Mouse (Mus musculus) liver, embryonic 16.5 days (tissue): ENCODE data around the gene Frmd4a. TPM values are rescaled to one million over a fixed set of nuclear protein-coding genes. Genes with fewer than 3 reads are reported as not detected.

Experiments
- ATAC-seq: fragments of 200-750 bp; cut with Nextera tagmentation; 2 replicates; pipeline ENCODE4 v1.8.0; 2017; ENCODE audit warnings: low read depth, mild to moderate bottlenecking, moderate number of reproducible peaks, moderate library complexity
- H3K27ac ChIP-seq: fragments of 300-500 bp; sonication (generic); 2 replicates; pipeline ENCODE4 v1.5.1; 2014; ENCODE audit warnings: mild to moderate bottlenecking, low read length
- H3K27me3 ChIP-seq: fragments of 300-500 bp; sonication (generic); 2 replicates; pipeline ENCODE4 v1.6.1; 2014; ENCODE audit warnings: low read depth, low read length, mixed read lengths; ENCODE audit not compliant: control insufficient read depth, insufficient read depth
- H3K36me3 ChIP-seq: fragments of 300-500 bp; sonication (generic); 2 replicates; pipeline ENCODE4 v1.6.1; 2014; ENCODE audit warnings: mild to moderate bottlenecking; ENCODE audit not compliant: control insufficient read depth, insufficient read depth
- H3K4me1 ChIP-seq: fragments of 300-500 bp; sonication (generic); 2 replicates; pipeline ENCODE4 v1.6.1; 2014; ENCODE audit warnings: low read depth, low read length, mixed read lengths; ENCODE audit not compliant: control insufficient read depth
- H3K4me2 ChIP-seq: fragments of 300-500 bp; sonication (generic); 2 replicates; pipeline ENCODE4 v1.6.1; 2014; ENCODE audit warnings: low read depth, low read length, mixed read lengths
- H3K4me3 ChIP-seq: fragments of 300-500 bp; sonication (generic); 2 replicates; pipeline ENCODE4 v1.5.1; 2014; ENCODE audit warnings: low read depth, mild to moderate bottlenecking, low read length
- H3K9ac ChIP-seq: fragments of 300-500 bp; sonication (generic); 2 replicates; pipeline ENCODE4 v1.6.1; 2014; ENCODE audit warnings: low read depth, low read length
- H3K9me3 ChIP-seq: fragments of 300-500 bp; sonication (generic); replicated peaks from 2 replicates; pipeline ENCODE4 v1.6.1; 2016; ENCODE audit warnings: low read length; ENCODE audit not compliant: control insufficient read depth
- WGBS: fragments of 180-500 bp; shearing (Covaris S2); extraction: QIAGEN DNeasy Blood & Tissue Kit; methylation state at CpG from one replicate; pipeline ENCODE4 v1.1.7; 2014; ENCODE audit not compliant: insufficient replicate concordance; 5-methylcytosine and 5-hydroxymethylcytosine counted together
- polyA plus RNA-seq: library from polyadenylated mRNA; unstranded; fragments of >200 nt; fragmentation: Nextera tagmentation; extraction: Ambion mirVana; gene quantifications from 2 replicates; pipeline ENCODE4 v1.2.1, GENCODE M21; 2015

Frmd4a gene
- polyA plus RNA-seq, 1 experiment from 2014 or later: 19.8 TPM

GRCm38 (mm10) chr2:4544360-4544759, 526.8 kb downstream of the Frmd4a start:
- Histone ChIP-seq H3K9me3 (no peaks in the 10 kb centered on the region), H3K4me3 (no peak overlapping the region), H3K4me1 (no peaks in the 10 kb centered on the region), H3K9ac (no peak overlapping the region), H3K4me2 (no peak overlapping the region), H3K27ac (no peak overlapping the region), H3K36me3 (no peaks in the 10 kb centered on the region), H3K27me3 (no peaks in the 10 kb centered on the region)
- WGBS: 65% methylated on average over 5 of the region's 5 CpGs
- ATAC-seq: no peak

- 60% methylated on average over 6 of the region's 6 CpGs for WGBS
- H3K4me1 ChIP-seq: no peaks in the 10 kb centered on the region; the same call in 1 of the 2 replicates
- no peak overlapping the region for H3K9ac ChIP-seq
- H3K27ac ChIP-seq: no peak overlapping the region
- no peak for ATAC-seq
- no peak overlapping the region for H3K4me3 ChIP-seq
- no peaks in the 10 kb centered on the region for H3K9me3 ChIP-seq
- no peak overlapping the region for H3K4me2 ChIP-seq
- no peaks in the 10 kb centered on the region for H3K27me3 ChIP-seq
- no peaks in the 10 kb centered on the region for H3K36me3 ChIP-seq
Measured at GRCm38 (mm10) chr2:4545261-4545660, 527.7 kb downstream of the Frmd4a start.

GRCm38 (mm10) chr2:4547003-4547662, 529.6 kb downstream of the Frmd4a start:
- 81% methylated on average over 5 of the region's 5 CpGs for WGBS
- no peak overlapping the region for H3K27ac ChIP-seq
- H3K9ac ChIP-seq: no peak overlapping the region
- H3K4me1 ChIP-seq: peaks cover 6% of the 10 kb centered on the region
- H3K27me3 ChIP-seq: no peaks in the 10 kb centered on the region
- H3K9me3 ChIP-seq: no peaks in the 10 kb centered on the region
- no peak overlapping the region for H3K4me3 ChIP-seq
- H3K4me2 ChIP-seq: no peak overlapping the region
- H3K36me3 ChIP-seq: no peaks in the 10 kb centered on the region
- no peak for ATAC-seq

GRCm38 (mm10) chr2:4549271-4549670, 531.8 kb downstream of the Frmd4a start:
- H3K4me1 ChIP-seq: peaks cover 14% of the 10 kb centered on the region
- ATAC-seq: no peak
- no peaks in the 10 kb centered on the region for H3K9me3 ChIP-seq
- no peaks in the 10 kb centered on the region for H3K36me3 ChIP-seq
- H3K27me3 ChIP-seq: no peaks in the 10 kb centered on the region
- H3K9ac ChIP-seq: no peak overlapping the region
- H3K4me3 ChIP-seq: no peak overlapping the region
- 80% methylated on average over 14 of the region's 14 CpGs for WGBS
- H3K27ac ChIP-seq: no peak overlapping the region
- H3K4me2 ChIP-seq: no peak overlapping the region

- H3K27me3 ChIP-seq: no peaks in the 10 kb centered on the region
- peaks cover 14% of the 10 kb centered on the region for H3K4me1 ChIP-seq
- ATAC-seq: no peak
- no peak overlapping the region for H3K9ac ChIP-seq
- H3K27ac ChIP-seq: no peak overlapping the region
- no peaks in the 10 kb centered on the region for H3K9me3 ChIP-seq
- 61% methylated on average over 10 of the region's 10 CpGs for WGBS
- no peaks in the 10 kb centered on the region for H3K36me3 ChIP-seq
- no peak overlapping the region for H3K4me3 ChIP-seq
- no peak overlapping the region for H3K4me2 ChIP-seq
Measured at GRCm38 (mm10) chr2:4550017-4550763, 532.7 kb downstream of the Frmd4a start.

GRCm38 (mm10) chr2:4551438-4551837, 533.9 kb downstream of the Frmd4a start:
- no peaks in the 10 kb centered on the region for H3K9me3 ChIP-seq
- H3K4me3 ChIP-seq: no peak overlapping the region
- H3K4me1 ChIP-seq: peaks cover 20% of the 10 kb centered on the region
- ATAC-seq: no peak
- H3K9ac ChIP-seq: no peak overlapping the region
- H3K4me2 ChIP-seq: no peak overlapping the region
- H3K27me3 ChIP-seq: no peaks in the 10 kb centered on the region
- 16% methylated on average over 2 of the region's 2 CpGs for WGBS
- no peak overlapping the region for H3K27ac ChIP-seq
- no peaks in the 10 kb centered on the region for H3K36me3 ChIP-seq

GRCm38 (mm10) chr2:4551866-4552265, 534.3 kb downstream of the Frmd4a start:
- Histone ChIP-seq H3K4me3 (no peak overlapping the region), H3K4me1 (peaks cover 24% of the 10 kb centered on the region), H3K4me2 (no peak overlapping the region), H3K36me3 (no peaks in the 10 kb centered on the region), H3K9ac (no peak overlapping the region), H3K27me3 (no peaks in the 10 kb centered on the region), H3K27ac (no peak overlapping the region), H3K9me3 (no peaks in the 10 kb centered on the region)
- WGBS: 91% methylated on average over 2 of the region's 2 CpGs
- ATAC-seq: no peak

GRCm38 (mm10) chr2:4552486-4552885, 535.0 kb downstream of the Frmd4a start:
- no peaks in the 10 kb centered on the region for H3K27me3 ChIP-seq
- H3K27ac ChIP-seq: no peak overlapping the region
- H3K36me3 ChIP-seq: no peaks in the 10 kb centered on the region
- WGBS: 44% methylated on average over 4 of the region's 4 CpGs
- ATAC-seq: peak; percentile 79
- no peak overlapping the region for H3K4me2 ChIP-seq
- no peak overlapping the region for H3K9ac ChIP-seq
- H3K4me3 ChIP-seq: no peak overlapping the region
- no peaks in the 10 kb centered on the region for H3K9me3 ChIP-seq
- H3K4me1 ChIP-seq: peaks cover 30% of the 10 kb centered on the region

- Histone ChIP-seq H3K4me3 (no peak overlapping the region), H3K9ac (no peak overlapping the region), H3K36me3 (no peaks in the 10 kb centered on the region), H3K9me3 (no peaks in the 10 kb centered on the region), H3K27me3 (no peaks in the 10 kb centered on the region), H3K27ac (0 out of 2 replicates have a peak overlapping the region, but pooled peaks have one; percentile 3), H3K4me1 (peaks cover 43% of the 10 kb centered on the region), H3K4me2 (no peak overlapping the region)
- ATAC-seq: no peak
- WGBS: 40% methylated on average over 7 of the region's 7 CpGs
Measured at GRCm38 (mm10) chr2:4555221-4555631, 537.7 kb downstream of the Frmd4a start.
